Mouse (Mus musculus) fat pad, adult 2 months (tissue): ENCODE measurements around the gene Cyp4b1.
"Not testable (repeated sequence)": the region's sequence is repeated elsewhere in the genome, so short reads cannot be mapped to it uniquely, and the experiment has no call there.

Source experiments
- DNase-seq: peaks from one replicate; pipeline ENCODE4 v3.0.0-alpha.2; 2011; ENCODE audit warnings: low read depth, low spot score; ENCODE audit errors: extremely low read depth

The Cyp4b1 gene

DNA sequence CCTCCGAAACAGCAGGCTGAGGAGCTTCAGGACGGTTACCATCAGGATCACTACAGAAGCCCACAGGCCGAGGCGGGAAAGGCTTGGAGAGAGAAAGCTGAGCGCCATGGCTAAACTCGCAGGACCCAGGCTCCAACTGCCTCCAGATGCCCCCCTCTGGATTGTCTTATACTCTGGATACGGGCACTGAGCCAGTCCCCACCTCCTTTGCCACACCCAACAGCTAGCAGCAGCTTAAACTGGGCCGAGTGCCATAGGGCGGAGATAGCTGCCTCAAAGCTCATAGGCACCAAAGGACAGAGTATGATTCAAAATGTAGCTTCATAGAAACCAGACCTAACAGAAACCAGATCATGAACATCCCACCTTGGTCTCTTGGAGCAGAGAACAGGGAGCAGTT is at the start of gene Cyp4b1:
Cyp4b1 (minus strand) TSS at position 144 of the 400 bp plus-strand sequence.
- no peak for DNase-seq

GRCm38 (mm10) chr4:115686299-115686698 is 38.8 kb upstream of the Cyp4b1 start:
- DNase-seq = peak; percentile 83

- no peak for DNase-seq
Observed at GRCm38 (mm10) chr4:115659190-115659589, 11.7 kb upstream of the Cyp4b1 start.

DNA sequence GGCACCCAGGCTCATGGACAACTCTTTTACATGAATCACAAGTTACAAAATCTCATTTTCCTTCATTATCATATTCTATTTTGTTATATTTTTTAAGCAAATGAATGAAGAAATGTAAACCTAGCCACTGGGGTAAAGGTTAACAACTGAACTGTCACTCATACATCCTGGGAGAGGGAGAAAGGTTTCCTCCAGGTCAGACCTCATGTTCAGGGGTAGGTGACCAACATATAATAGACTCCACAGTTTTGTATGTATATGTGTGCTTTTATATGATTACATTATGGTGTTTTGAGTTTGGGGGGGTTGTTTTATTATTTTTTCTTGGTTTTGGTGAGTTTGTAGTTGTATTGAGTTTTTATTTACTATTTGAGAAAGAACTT is 10.3 kb upstream of the Cyp4b1 start:
- DNase-seq = no peak

GRCm38 (mm10) chr4:115657104-115657866 is 9.8 kb upstream of the Cyp4b1 start:
- DNase-seq = no peak

DNA sequence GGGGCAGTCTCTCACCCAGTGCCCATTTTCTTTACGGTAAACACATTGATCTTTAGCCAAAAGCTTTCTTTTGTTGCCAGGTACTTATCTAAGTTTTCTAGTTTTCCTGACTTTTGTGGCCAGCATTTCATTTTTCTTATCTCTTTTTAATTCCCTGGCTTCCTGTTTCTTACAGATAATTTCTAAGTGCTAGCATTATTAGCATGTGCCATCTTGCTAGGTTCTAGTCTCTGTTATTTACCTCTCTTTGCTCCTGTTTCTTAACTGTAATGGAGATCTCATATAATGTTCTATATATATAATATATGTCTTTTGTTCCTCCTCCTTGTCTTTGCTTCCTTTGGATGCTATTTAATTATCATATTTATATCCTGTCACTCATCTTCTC is 9.0 kb upstream of the Cyp4b1 start:
- DNase-seq = not testable (repeated sequence)

DNA sequence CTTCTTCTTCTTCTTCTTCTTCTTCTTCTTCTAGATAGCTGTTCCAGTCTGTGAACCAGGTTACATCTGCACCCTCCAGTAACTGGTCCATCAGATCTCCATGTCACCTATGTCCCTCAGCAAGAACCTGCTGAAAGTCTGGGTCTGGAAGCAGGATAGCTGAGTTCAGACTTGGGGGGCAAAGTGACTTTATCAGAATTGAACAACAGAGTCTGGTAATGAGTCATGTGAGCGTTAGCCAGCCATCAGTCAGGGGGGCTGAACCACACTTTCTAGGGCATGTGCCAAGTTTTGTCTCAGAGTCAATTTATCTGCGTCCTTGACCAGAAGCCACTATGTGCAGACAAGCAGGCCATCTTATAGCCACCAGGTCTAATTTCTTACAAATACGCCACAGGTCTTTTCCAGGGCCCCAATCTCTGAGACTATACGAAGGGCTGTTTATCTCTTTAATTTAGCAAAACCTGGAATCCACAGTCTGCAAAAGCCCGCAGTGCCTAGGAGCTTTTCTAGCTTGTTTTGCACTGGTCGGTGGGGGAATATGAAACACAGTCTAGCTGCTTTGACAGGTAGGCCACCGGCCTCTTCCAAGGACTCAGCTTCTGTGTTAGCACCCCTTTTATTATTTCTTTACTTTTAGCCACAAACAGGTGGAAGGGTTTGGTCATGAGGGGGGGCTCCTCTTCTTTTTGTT is 8.5 kb upstream of the Cyp4b1 start:
- DNase-seq = not testable (repeated sequence)

GRCm38 (mm10) chr4:115650866-115651265 is 3.3 kb upstream of the Cyp4b1 start:
- no peak for DNase-seq

DNA sequence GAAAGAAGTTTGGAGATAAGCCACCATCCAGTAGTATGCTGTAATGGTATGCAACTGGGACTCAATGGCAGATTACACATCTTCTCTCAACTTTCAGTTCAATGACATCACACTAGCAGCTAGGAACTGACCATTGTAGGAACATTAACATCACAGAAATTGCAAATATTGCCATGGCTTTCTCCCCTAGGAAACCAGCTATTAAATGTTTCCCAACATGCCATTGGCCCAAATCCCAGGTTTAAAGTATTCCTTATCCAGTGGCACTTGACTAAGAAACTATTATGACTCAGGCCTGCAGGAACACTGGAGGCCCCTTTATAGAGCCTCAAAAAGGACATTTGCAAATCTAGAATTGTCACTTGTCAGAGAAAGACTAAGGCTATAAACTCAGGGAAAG is 1.8 kb upstream of the Cyp4b1 start:
- no peak for DNase-seq

GRCm38 (mm10) chr4:115648752-115649151 is 1.2 kb upstream of the Cyp4b1 start:
- DNase-seq = peak; percentile 70

DNA sequence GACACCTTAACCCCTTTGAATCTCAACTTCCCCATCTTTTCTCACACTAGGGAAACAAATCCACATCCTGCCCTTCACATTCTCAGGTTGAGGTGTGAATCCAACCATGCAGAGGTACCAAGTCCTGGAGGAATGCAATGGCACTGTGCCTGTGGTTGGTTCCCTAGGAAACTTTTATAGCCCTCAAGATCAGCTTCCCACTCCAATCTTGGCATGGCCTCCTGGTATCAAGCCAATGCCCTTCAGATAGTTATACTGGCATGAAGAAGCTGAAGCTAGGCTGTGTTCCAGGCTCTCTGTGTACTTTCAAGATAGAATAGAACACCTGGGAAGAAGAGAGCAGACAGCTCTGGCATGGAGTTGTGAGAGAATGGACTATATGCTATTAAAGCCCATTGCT is 2.2 kb downstream of the Cyp4b1 start:
- peak; percentile 93 for DNase-seq

- no peak for DNase-seq
Observed at GRCm38 (mm10) chr4:115642967-115643754, 4.4 kb downstream of the Cyp4b1 start.

DNA sequence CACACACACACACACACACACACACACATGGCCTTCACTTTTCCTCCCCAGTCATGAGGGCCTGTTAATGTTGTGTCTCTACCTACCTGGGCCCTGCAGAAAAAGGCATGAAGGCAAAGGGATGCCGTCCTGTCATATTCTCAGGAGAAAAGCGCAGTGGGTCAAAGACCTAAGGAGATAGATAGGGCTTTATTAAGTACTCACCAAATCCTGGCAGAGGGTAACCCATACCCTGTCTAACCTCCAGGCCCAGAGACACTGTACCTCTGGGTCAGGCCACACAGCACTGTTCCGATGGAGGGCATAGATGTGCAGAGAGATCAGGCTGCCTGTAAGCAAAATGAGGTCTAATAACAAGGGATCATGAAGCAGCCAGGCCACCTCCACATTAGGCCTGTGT is 22.0 kb downstream of the Cyp4b1 start:
- not testable (repeated sequence) for DNase-seq

- no peak for DNase-seq
Observed at GRCm38 (mm10) chr4:115614005-115614404, 33.5 kb downstream of the Cyp4b1 start.

- not testable (repeated sequence) for DNase-seq
Observed at GRCm38 (mm10) chr4:115600611-115601010, 46.9 kb downstream of the Cyp4b1 start, which contains the start of gene Cyp4a32. TSS of gene Cyp4a32 (plus strand) at chr4:115600969.

DNA sequence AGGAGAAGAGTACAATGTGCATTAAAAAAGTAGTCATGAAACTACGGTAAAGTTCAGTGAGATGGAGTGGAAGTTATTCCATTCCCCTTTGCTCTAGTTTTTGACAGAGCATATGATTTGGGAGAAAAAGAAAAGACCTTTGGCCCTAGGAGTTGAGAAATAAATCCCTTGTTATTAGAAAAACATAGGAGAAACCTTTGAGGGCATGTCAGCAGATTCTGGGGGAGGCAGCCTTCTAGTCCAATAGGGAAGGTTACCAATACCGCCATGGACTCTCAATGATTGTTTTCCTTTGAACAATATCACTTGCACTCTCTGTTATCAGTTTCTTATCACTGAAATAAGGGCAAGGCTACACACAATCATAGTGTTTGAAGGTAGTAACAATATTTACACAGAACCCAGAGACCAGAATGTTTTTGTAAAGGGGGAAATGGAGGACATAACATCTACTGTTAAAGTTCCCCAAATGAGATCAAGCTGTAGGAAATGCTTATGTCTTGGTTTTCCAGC is 50.6 kb downstream of the Cyp4b1 start:
- DNase-seq = no peak

DNA sequence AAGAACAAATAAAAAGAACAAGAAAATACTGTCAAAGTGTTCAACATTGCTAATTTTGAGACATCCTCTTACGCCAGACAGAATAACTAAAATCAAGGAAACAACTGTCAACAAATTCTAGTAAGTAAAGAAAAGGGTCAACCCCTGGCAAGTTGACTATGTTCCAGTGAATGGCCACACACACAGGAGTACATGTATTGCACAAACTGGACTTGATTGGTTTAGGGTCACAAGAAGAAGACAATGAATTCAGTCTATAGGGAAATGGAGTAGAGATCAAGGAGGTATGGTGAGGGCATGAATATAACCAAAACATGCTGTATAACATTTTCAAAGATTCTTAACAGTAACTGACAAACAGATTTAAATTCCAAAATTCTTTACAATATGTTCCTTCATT is 51.2 kb downstream of the Cyp4b1 start:
- DNase-seq = no peak

GRCm38 (mm10) chr4:115583036-115583435 is 64.5 kb downstream of the Cyp4b1 start:
- no peak for DNase-seq

DNA sequence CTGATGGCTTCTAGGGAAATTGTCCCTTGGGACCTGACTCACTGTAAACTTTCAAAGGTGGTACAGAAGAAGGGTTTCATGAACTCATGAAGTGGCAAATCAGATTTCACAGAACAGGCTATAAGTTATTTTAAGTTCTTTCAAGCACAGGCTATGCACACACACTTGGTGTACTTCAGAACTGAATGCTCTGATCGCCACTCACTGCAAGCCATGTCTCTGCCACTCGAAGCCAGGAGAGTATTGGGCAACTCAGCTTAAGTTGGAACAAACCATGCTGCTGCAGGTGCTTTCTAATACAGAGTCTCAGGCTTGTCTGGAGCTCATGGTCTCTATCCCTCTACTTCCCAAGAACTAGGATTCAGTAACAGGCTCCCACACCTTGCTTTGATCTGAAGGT is 71.7 kb downstream of the Cyp4b1 start:
- DNase-seq = no peak

GRCm38 (mm10) chr4:115575255-115575654 is 72.3 kb downstream of the Cyp4b1 start:
- no peak for DNase-seq
